Mouse (Mus musculus): ENCODE data around the gene Abl1. TPM values are rescaled to one million over a fixed set of nuclear protein-coding genes. Genes with fewer than 3 reads are reported as not detected.
"Not testable (repeated sequence)": the region's sequence is repeated elsewhere in the genome, so short reads cannot be mapped to it uniquely, and the experiment has no call there.

Gene Abl1
- polyA plus RNA-seq, 1 experiment from 2014 or later, result 43.7 TPM

- WGBS, result 5% methylated on average over 22 of the region's 22 CpGs
- no peak overlapping the region for H3K9ac ChIP-seq (replicated peaks; ENCODE audit: low read length)
- no peak for ATAC-seq (ENCODE audit: low FRiP score, low TSS enrichment)
- H3K27ac ChIP-seq (ENCODE audit: low read length), result no peak overlapping the region
- peaks cover 66% of the 10 kb centered on the region for H3K27me3 ChIP-seq (ENCODE audit: insufficient read depth, low read length)
- H3K4me2 ChIP-seq (replicated peaks; ENCODE audit: low read depth, low read length), result peak overlapping the region; percentile 98
- peaks cover 8% of the 10 kb centered on the region for H3K9me3 ChIP-seq (ENCODE audit: low read length)
- no peaks in the 10 kb centered on the region for H3K36me3 ChIP-seq (ENCODE audit: insufficient read depth, low read length)
- peaks cover 8% of the 10 kb centered on the region for H3K4me1 ChIP-seq (ENCODE audit: insufficient read depth, low read length)
- peak overlapping the region; percentile 59 for H3K4me3 ChIP-seq (ENCODE audit: low read length)
Measured at GRCm38 (mm10) chr2:31654854-31655559, 33.2 kb upstream of the Abl1 start.

- Histone ChIP-seq H3K4me2 (replicated peaks; ENCODE audit: low read depth, low read length) (no peak overlapping the region), H3K27me3 (ENCODE audit: insufficient read depth, low read length) (peaks cover 56% of the 10 kb centered on the region), H3K4me3 (ENCODE audit: low read length) (no peak overlapping the region), H3K9ac (replicated peaks; ENCODE audit: low read length) (no peak overlapping the region), H3K9me3 (ENCODE audit: low read length) (peaks cover 8% of the 10 kb centered on the region), H3K36me3 (ENCODE audit: insufficient read depth, low read length) (no peaks in the 10 kb centered on the region), H3K27ac (ENCODE audit: low read length) (no peak overlapping the region), H3K4me1 (ENCODE audit: insufficient read depth, low read length) (peaks cover 8% of the 10 kb centered on the region)
- 85% methylated on average over 7 of the region's 7 CpGs for WGBS
- ATAC-seq (ENCODE audit: low FRiP score, low TSS enrichment), result no peak
Measured at GRCm38 (mm10) chr2:31656374-31656773, 31.8 kb upstream of the Abl1 start.

- H3K4me3 ChIP-seq (ENCODE audit: low read length), result no peak overlapping the region
- peaks cover 8% of the 10 kb centered on the region for H3K9me3 ChIP-seq (ENCODE audit: low read length)
- H3K27ac ChIP-seq (ENCODE audit: low read length), result no peak overlapping the region
- no peak overlapping the region for H3K9ac ChIP-seq (replicated peaks; ENCODE audit: low read length)
- peaks cover 6% of the 10 kb centered on the region; the same call in 1 of the 2 replicates for H3K27me3 ChIP-seq (ENCODE audit: insufficient read depth, low read length)
- 0 out of 2 replicates have a peak, but pooled peaks have one; percentile 42 for ATAC-seq (ENCODE audit: low FRiP score, low TSS enrichment)
- no peaks in the 10 kb centered on the region for H3K36me3 ChIP-seq (ENCODE audit: insufficient read depth, low read length)
- no peaks in the 10 kb centered on the region for H3K4me1 ChIP-seq (ENCODE audit: insufficient read depth, low read length)
- 45% methylated on average over 8 of the region's 8 CpGs for WGBS
- H3K4me2 ChIP-seq (replicated peaks; ENCODE audit: low read depth, low read length), result no peak overlapping the region
Measured at GRCm38 (mm10) chr2:31662939-31663803, 25.0 kb upstream of the Abl1 start.

- Histone ChIP-seq H3K27me3 (ENCODE audit: insufficient read depth, low read length) (peaks cover 3% of the 10 kb centered on the region; the same call in 1 of the 2 replicates), H3K9me3 (ENCODE audit: low read length) (peaks cover 5% of the 10 kb centered on the region), H3K4me2 (replicated peaks; ENCODE audit: low read depth, low read length) (no peak overlapping the region), H3K4me3 (ENCODE audit: low read length) (no peak overlapping the region), H3K36me3 (ENCODE audit: insufficient read depth, low read length) (no peaks in the 10 kb centered on the region), H3K4me1 (ENCODE audit: insufficient read depth, low read length) (no peaks in the 10 kb centered on the region), H3K9ac (replicated peaks; ENCODE audit: low read length) (no peak overlapping the region), H3K27ac (ENCODE audit: low read length) (no peak overlapping the region)
- 64% methylated on average over 1 of the region's 1 CpGs for WGBS
- no peak for ATAC-seq (ENCODE audit: low FRiP score, low TSS enrichment)
Measured at GRCm38 (mm10) chr2:31663804-31664180, 24.4 kb upstream of the Abl1 start.

GRCm38 (mm10) chr2:31667332-31667731, 20.8 kb upstream of the Abl1 start:
- Histone ChIP-seq H3K27me3 (ENCODE audit: insufficient read depth, low read length) (peaks cover 3% of the 10 kb centered on the region; the same call in 1 of the 2 replicates), H3K9ac (replicated peaks; ENCODE audit: low read length) (no peak overlapping the region), H3K36me3 (ENCODE audit: insufficient read depth, low read length) (0 out of 2 replicates have a peak, but pooled peaks cover under 1% of the 10 kb centered on the region), H3K4me1 (ENCODE audit: insufficient read depth, low read length) (peaks cover 12% of the 10 kb centered on the region), H3K4me3 (ENCODE audit: low read length) (no peak overlapping the region), H3K9me3 (ENCODE audit: low read length) (no peaks in the 10 kb centered on the region), H3K4me2 (replicated peaks; ENCODE audit: low read depth, low read length) (no peak overlapping the region), H3K27ac (ENCODE audit: low read length) (no peak overlapping the region)
- no peak for ATAC-seq (ENCODE audit: low FRiP score, low TSS enrichment)
- WGBS, result 30% methylated on average over 4 of the region's 4 CpGs

- peaks cover 15% of the 10 kb centered on the region for H3K4me1 ChIP-seq (ENCODE audit: insufficient read depth, low read length)
- H3K4me3 ChIP-seq (ENCODE audit: low read length), result peak within 1 kb of the TSS; percentile 88
- no peaks in the 10 kb centered on the region for H3K27me3 ChIP-seq (ENCODE audit: insufficient read depth, low read length)
- peak; percentile 97 for ATAC-seq (ENCODE audit: low FRiP score, low TSS enrichment)
- H3K27ac ChIP-seq (ENCODE audit: low read length), result peak within 1 kb of the TSS; percentile 67
- H3K9me3 ChIP-seq (ENCODE audit: low read length), result no peaks in the 10 kb centered on the region
- H3K4me2 ChIP-seq (replicated peaks; ENCODE audit: low read depth, low read length), result peak within 1 kb of the TSS; percentile 91
- WGBS, result under 1% methylated on average over 27 of the region's 27 CpGs
- peak within 1 kb of the TSS; percentile 87 for H3K9ac ChIP-seq (replicated peaks; ENCODE audit: low read length)
- H3K36me3 ChIP-seq (ENCODE audit: insufficient read depth, low read length), result peaks cover 21% of the 10 kb centered on the region
Measured at GRCm38 (mm10) chr2:31670551-31671035, 17.6 kb upstream of the Abl1 start, which contains the start of gene Exosc2. TSS of gene Exosc2 (plus strand) at chr2:31670715.

GRCm38 (mm10) chr2:31678641-31679040, 9.5 kb upstream of the Abl1 start:
- Histone ChIP-seq H3K4me3 (ENCODE audit: low read length) (no peak overlapping the region), H3K9ac (replicated peaks; ENCODE audit: low read length) (no peak overlapping the region), H3K4me2 (replicated peaks; ENCODE audit: low read depth, low read length) (no peak overlapping the region), H3K36me3 (ENCODE audit: insufficient read depth, low read length) (peaks cover 62% of the 10 kb centered on the region), H3K27ac (ENCODE audit: low read length) (no peak overlapping the region), H3K27me3 (ENCODE audit: insufficient read depth, low read length) (no peaks in the 10 kb centered on the region), H3K4me1 (ENCODE audit: insufficient read depth, low read length) (no peaks in the 10 kb centered on the region), H3K9me3 (ENCODE audit: low read length) (no peaks in the 10 kb centered on the region)
- whole genome bisulfite sequencing, result 94% methylated on average over 6 of the region's 6 CpGs
- no peak for ATAC-seq (ENCODE audit: low FRiP score, low TSS enrichment)

GRCm38 (mm10) chr2:31681051-31681707, 7.0 kb upstream of the Abl1 start:
- H3K9me3 ChIP-seq (ENCODE audit: low read length); H3K4me2 ChIP-seq (replicated peaks; ENCODE audit: low read depth, low read length); H3K9ac ChIP-seq (replicated peaks; ENCODE audit: low read length); H3K27ac ChIP-seq (ENCODE audit: low read length); H3K4me1 ChIP-seq (ENCODE audit: insufficient read depth, low read length); ATAC-seq (ENCODE audit: low FRiP score, low TSS enrichment); H3K27me3 ChIP-seq (ENCODE audit: insufficient read depth, low read length); H3K4me3 ChIP-seq (ENCODE audit: low read length): not testable (repeated sequence)
- 89% methylated on average over 15 of the region's 15 CpGs for WGBS
- peaks cover 40% of the 10 kb centered on the region for H3K36me3 ChIP-seq (ENCODE audit: insufficient read depth, low read length)

- Histone ChIP-seq H3K9me3 (ENCODE audit: low read length) (no peaks in the 10 kb centered on the region), H3K4me2 (replicated peaks; ENCODE audit: low read depth, low read length) (no peak overlapping the region), H3K4me1 (ENCODE audit: insufficient read depth, low read length) (no peaks in the 10 kb centered on the region), H3K36me3 (ENCODE audit: insufficient read depth, low read length) (peaks cover 34% of the 10 kb centered on the region), H3K9ac (replicated peaks; ENCODE audit: low read length) (no peak overlapping the region), H3K4me3 (ENCODE audit: low read length) (no peak overlapping the region), H3K27me3 (ENCODE audit: insufficient read depth, low read length) (no peaks in the 10 kb centered on the region), H3K27ac (ENCODE audit: low read length) (no peak overlapping the region)
- ATAC-seq (ENCODE audit: low FRiP score, low TSS enrichment), result peak; percentile 40; the same call in 1 of the 2 replicates
- WGBS, result 66% methylated on average over 6 of the region's 6 CpGs
Measured at GRCm38 (mm10) chr2:31681731-31682235, 6.4 kb upstream of the Abl1 start.

All from kidney, embryonic 16.5 days (tissue).